Mouse (Mus musculus): ENCODE measurements around the gene 4930474N05Rik.

DNA sequence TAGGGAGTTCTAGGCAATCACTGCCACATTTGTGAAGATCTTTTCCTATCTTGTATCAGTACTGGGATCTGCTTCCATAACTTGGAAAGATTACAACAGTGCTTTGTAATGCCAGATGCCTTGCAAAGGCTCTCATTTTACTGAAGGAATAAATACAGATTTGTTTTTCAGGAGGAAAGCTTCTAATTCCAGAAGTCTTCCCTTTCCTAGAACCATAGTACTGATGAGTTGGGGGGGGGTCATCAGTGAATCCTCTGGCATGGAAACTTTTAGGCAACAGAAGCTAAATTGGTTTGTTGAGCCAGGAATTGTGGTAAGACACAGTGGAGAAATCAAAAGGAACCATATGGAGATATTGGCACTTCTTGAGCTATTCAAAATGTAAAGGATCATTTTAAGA lies 19.8 kb downstream of the 4930474N05Rik start:
- TF ChIP-seq CTCF (IDR thresholded peaks at IDR 0.05; ENCODE audit: low read depth, low read length) (no peak), POLR2A (IDR thresholded peaks at IDR 0.05; ENCODE audit: insufficient read depth, low read length) (no peak), EP300 (IDR thresholded peaks at IDR 0.05; ENCODE audit: insufficient read depth, low read depth, low read length) (no peak)

Data from ES-Bruce4 (cell line).